Mouse (Mus musculus) adrenal gland, adult (tissue): ENCODE data around the gene Tex45.

ENCODE experiments used
- DNase-seq, 2 experiments: peaks; one replicate each; pipeline ENCODE4 v3.0.0; 2022 to 2023; ENCODE audit warnings: low spot score in 1 of 2; ENCODE audit not compliant: inconsistent age in 2 of 2

The Tex45 gene

DNA sequence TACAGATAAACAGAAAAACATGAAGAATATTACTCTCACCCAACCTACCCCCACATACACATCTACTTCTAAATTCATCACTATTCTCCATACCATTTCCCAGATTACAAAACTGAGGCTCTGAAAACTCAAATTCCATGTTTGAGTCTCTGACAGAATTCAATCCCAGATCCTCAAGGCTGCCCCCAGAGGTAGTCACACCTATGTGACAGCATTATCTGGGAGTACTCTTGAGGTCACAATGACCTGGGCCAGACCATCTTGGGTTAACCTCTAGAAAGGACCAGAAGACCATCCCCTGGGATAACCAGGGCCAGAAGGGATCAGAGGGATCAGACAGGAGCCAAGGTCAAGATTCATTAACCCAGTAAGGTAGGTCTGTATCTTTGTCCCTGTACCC is at the start of gene Tex45:
Gene Tex45, plus strand, starts transcription at position 301 of the 400 bp plus-strand sequence.
- no peak for DNase-seq

DNA sequence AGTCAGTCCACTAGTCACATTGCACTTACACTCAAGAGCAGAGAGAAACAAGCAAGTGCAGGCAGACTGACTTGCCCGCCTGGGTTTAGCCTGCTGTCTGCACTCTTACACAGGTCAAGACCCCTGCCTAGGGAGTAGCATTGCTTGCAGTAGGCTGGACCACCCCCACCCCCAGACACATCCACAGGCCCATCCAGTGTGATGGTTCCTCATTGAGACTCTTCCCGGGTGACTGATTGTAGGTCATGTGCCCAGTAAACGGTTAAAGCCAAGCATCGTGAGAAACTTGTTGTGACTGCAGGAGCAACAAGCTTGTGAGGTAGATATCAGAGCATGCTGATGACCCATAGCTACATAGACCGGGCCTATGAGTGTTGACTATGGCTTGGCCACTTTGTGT is 49.2 kb upstream of the Tex45 start:
- no peak for DNase-seq

- no peak for DNase-seq
These were observed 45.4 kb upstream of the Tex45 start for GRCm38 (mm10) chr8:3425217-3425616.

DNA sequence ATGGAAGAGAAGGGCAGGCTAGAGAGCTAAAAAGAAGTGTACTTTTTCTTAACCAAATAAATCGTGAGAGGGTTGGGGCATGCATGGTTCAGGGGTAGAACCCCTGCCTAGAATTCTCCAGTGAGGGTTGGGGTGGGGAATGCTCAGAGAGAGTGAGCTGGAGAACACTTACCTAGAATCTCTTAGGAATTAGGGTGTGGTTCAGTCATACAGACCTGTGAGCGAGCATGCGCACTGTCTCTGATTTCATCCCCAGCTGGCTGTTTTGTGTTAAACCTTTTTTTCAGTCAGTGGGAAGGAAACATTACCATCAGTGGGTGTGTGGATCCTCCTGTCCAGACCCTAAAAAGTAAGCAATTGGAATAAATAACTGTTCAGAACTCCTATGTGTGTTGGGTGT is 44.5 kb upstream of the Tex45 start:
- no peak for DNase-seq

- DNase-seq = no peak
These were observed 42.2 kb upstream of the Tex45 start for GRCm38 (mm10) chr8:3428426-3428825.

- peak; percentile 84 to 89 for DNase-seq
These were observed 40.7 kb upstream of the Tex45 start for GRCm38 (mm10) chr8:3429966-3430365.

DNA sequence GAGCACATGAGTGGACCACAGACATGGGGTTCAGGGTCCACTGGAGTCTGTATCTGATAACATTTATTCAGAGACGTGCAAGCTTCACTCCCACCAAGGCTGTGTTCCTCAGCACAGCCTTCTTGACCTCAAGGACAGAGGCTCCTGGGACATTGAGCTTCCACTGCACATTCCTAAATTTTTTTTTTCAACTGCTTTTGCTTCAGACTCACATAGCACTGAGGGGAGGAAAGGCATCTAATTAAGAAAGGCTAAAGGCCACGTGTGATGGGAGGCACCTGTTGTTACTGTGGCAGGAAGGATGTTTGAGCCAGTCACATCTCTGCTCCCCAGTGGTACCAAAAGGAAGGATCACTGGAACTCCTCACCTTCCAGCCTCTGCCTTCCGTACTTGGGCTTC is 39.5 kb upstream of the Tex45 start:
- no peak for DNase-seq

DNA sequence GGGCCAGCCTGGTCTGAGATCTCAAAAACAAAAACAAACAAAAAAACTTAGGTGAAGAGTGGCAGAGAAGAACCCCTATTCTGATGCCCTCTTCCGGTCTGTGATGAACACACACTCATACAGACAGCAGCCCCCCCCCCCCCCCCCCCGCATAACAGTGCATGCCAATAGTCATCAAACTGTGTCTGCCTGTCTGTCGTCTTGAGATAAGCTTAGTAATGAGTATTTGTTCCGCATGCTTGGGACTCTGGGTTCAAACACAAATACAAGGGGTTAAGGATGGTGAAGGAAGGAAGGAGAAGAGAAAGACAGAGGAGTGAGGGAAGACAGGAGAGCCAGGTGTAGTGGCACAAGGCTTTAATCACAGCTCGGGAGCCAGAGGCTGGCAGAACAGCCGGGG is 34.2 kb upstream of the Tex45 start:
- DNase-seq = no peak

GRCm38 (mm10) chr8:3439510-3439909 is 31.2 kb upstream of the Tex45 start:
- DNase-seq = no peak

- DNase-seq = no peak
These were observed 21.4 kb upstream of the Tex45 start for GRCm38 (mm10) chr8:3449226-3449625.

DNA sequence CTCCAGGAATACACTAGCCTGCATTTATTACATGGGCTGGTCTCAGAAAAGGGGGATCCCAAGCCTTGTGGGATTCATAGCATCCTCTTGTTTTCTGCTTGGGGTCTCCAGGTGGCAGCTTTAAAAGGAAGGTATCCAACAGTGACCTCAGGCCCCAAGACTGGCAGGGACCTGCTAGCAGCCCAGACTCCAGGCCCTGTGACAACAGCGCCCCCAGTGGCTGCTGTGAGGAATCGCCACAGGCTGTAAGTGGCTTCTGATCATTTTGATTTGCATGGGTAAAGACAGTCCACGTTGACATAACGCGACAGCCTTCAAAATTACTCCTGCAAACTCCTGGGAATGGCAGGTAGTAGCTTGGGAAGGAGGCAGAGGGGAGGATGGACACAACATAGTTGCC is 20.0 kb upstream of the Tex45 start:
- DNase-seq = peak; percentile 60 to 82

DNA sequence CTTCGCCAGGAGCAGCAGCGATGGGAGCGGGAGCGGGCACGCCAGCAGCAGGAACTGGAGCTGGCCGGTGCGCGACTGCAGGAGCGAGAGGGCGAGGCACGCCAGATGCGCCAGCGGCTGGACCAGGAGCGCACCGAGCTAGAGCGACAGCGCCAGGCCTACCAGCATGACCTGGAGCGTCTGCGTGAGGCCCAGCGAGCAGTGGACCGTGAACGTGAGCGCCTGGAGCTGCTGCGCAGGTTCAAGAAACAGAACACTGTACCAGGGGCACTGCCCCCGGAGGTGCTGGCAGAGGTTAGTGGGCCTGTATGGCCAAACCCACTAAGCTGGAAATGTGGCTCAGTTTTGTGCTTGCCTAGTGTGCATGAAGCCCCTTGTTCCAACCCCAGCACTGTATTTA is 18.7 kb upstream of the Tex45 start:
- no peak for DNase-seq

DNA sequence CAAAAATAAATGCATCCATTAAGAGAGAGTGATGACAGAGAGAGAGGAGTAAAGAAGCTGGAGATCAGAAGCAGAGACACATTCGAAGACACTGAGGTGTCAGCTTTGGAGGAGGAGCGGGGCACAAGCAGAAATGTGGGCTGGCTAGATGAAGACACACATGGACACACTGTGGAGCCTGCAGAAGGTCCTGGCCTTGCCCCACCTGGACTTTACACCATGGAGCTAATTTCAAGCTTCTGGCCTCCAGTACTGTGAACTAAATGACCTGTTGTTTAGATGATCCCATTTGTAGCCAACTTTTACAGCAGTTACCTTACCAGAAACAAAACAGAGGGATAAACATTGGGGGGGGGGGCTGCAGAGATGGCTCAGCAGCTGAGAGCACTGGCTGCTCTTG is 7.4 kb upstream of the Tex45 start:
- DNase-seq = no peak

- peak in 1 of 2 experiments; percentile 65 for DNase-seq
These were observed 6.4 kb upstream of the Tex45 start for GRCm38 (mm10) chr8:3464309-3464708.

- peak; percentile 99 to 100 for DNase-seq
These were observed 3.4 kb upstream of the Tex45 start, which contains the start of gene Pex11g for GRCm38 (mm10) chr8:3467006-3467885. Gene Pex11g, minus strand, starts transcription at chr8:3467680.

DNA sequence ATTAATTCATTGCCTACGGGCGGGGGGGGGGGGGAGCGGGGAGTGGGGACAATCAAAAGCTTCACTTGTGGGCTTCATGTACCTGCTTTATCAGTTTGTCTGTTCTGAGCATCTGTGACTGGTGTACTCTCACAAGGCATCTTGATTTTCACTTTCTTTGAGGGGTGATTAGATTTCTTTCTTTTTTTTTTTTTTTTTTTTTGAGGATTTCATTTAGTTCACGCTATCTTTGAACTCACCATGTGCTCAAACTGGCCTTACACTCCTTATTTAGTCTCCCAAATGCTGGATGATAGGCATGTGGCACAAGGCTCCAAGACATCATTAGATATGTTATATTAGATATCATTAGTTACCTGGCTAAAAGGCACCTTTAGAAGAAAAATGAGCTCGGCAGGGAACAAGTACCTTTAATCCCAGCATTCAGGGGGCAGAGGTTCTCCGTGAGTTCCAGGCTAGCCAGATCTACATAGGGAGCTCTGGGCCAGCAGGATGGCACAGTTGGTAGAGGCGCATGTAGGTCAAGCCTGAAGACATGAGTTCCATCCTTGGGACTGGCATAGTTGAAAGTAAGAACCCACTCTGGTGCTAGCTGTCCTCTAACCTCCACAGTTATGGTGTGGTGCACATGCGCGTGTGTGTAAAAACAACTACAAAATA is 2.6 kb upstream of the Tex45 start:
- peak in 1 of 2 experiments; percentile 59 for DNase-seq

DNA sequence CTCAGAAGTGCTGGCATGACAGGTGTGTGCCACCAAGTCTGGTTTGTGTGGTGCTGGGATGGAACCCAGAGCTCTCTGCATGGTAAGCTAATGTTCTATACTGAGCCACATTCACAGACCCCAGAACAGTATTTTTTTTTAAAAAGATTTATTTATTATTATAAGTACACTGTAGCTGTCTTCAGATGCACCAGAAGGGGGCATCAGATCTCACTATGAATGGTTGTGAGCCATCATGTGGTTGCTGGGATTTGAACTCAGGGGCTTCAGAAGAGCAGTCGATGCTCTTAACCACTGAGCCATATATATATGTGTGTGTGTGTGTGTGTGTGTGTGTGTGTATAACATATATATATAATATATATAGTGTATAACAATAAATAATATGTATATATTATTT is 1.8 kb upstream of the Tex45 start:
- DNase-seq = no peak

GRCm38 (mm10) chr8:3475715-3476429 is 5.2 kb downstream of the Tex45 start:
- peak in 1 of 2 experiments; percentile 40 for DNase-seq

DNA sequence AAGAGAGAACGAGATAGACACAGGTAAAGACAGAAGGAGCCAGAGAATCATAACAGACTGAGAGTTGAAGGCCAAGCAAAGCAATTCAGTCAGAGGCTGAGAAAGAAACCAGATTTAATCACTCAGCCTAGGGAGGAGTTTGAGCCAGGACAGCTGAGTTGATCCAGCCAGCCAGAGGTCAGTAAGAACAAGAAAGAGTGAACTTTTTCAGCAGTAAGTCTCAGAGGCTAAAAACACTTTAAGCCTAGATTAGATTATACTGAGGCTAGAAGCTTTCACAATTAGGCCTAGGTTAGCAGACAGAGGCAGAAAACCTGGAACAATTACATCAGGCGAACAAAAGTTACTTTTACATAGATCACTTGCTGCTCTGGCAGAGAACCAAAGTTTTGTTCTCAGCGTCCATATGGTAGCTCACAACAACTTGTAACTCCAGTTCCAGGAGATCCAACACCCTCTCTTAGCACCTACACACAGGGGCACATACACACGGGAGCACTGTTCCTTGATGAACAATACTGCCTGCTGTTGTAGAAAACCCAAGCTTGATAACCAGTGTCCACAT is 9.6 kb downstream of the Tex45 start:
- no peak for DNase-seq

- no peak for DNase-seq
These were observed 10.9 kb downstream of the Tex45 start for GRCm38 (mm10) chr8:3481605-3482004.

DNA sequence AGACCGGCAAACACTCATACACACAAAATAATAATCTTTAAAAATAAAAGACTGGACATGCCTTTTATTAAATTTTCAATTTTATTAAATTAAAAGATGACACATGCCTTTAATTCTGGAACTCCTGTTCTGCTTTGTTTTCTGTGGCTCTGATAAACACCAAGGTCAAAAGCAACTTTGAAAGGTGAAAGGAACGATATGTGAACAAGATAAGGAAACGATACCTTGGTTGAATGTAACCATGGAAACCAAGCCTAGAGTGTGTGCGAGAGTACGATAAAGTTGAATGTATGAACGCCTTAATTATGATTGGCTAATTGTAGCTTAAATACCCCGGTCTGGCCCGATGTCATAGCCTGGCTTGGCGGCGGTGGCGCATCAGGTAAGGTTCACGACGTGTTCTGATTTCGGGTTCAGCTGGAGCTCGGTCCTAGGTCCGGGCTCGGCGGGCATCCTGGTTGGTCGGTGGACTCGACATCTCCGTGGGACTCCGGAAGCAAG is 11.6 kb downstream of the Tex45 start:
- DNase-seq = no peak
